Mouse (Mus musculus): ENCODE measurements around the gene Fndc8. TPM values are rescaled to one million over a fixed set of nuclear protein-coding genes. Genes with fewer than 3 reads are reported as not detected.
"Not testable (repeated sequence)": the region's sequence is repeated elsewhere in the genome, so short reads cannot be mapped to it uniquely, and the experiment has no call there.

Fndc8 gene
- polyA plus RNA-seq, 1 experiment from 2014 or later: 0.15 TPM

- Histone ChIP-seq H3K4me1 (peaks cover 6% of the 10 kb centered on the region; the same call in 1 of the 2 replicates), H3K36me3 (no peaks in the 10 kb centered on the region), H3K27ac (no peak overlapping the region), H3K4me3 (peak overlapping the region; percentile 12; the same call in 1 of the 2 replicates), H3K9me3 (no peaks in the 10 kb centered on the region), H3K27me3 (peaks cover 22% of the 10 kb centered on the region), H3K4me2 (peak overlapping the region; percentile 47), H3K9ac (no peak overlapping the region)
- ATAC-seq (ENCODE audit: insufficient number of reproducible peaks, insufficient read depth, low FRiP score, low TSS enrichment, low read depth): no peak
- WGBS: 8% methylated on average over 16 of the region's 16 CpGs
These were observed 22.9 kb downstream of the Fndc8 start for GRCm38 (mm10) chr11:82914711-82915352.

GRCm38 (mm10) chr11:82920768-82921167 lies 28.8 kb downstream of the Fndc8 start:
- Histone ChIP-seq H3K4me3 (no peak overlapping the region), H3K9ac (no peak overlapping the region), H3K27ac (no peak overlapping the region), H3K36me3 (no peaks in the 10 kb centered on the region), H3K9me3 (no peaks in the 10 kb centered on the region), H3K4me1 (no peaks in the 10 kb centered on the region), H3K4me2 (no peak overlapping the region), H3K27me3 (peaks cover 53% of the 10 kb centered on the region)
- no peak for ATAC-seq (ENCODE audit: insufficient number of reproducible peaks, insufficient read depth, low FRiP score, low TSS enrichment, low read depth)
- 44% methylated on average over 10 of the region's 10 CpGs for WGBS

- no peak overlapping the region for H3K4me3 ChIP-seq
- H3K9me3 ChIP-seq: no peaks in the 10 kb centered on the region
- H3K27ac ChIP-seq: no peak overlapping the region
- no peak overlapping the region for H3K9ac ChIP-seq
- no peaks in the 10 kb centered on the region for H3K36me3 ChIP-seq
- ATAC-seq (ENCODE audit: insufficient number of reproducible peaks, insufficient read depth, low FRiP score, low TSS enrichment, low read depth): no peak
- H3K27me3 ChIP-seq: peaks cover 60% of the 10 kb centered on the region
- 76% methylated on average over 4 of the region's 4 CpGs for WGBS
- H3K4me1 ChIP-seq: no peaks in the 10 kb centered on the region
- no peak overlapping the region for H3K4me2 ChIP-seq
These were observed 29.8 kb downstream of the Fndc8 start for GRCm38 (mm10) chr11:82921691-82922090.

- not testable (repeated sequence) for H3K9me3 ChIP-seq; H3K36me3 ChIP-seq; H3K4me1 ChIP-seq; H3K4me2 ChIP-seq; H3K4me3 ChIP-seq; H3K27ac ChIP-seq; H3K9ac ChIP-seq; ATAC-seq (ENCODE audit: insufficient number of reproducible peaks, insufficient read depth, low FRiP score, low TSS enrichment, low read depth)
- 91% methylated on average over 6 of the region's 6 CpGs for WGBS
- peaks cover 75% of the 10 kb centered on the region for H3K27me3 ChIP-seq
These were observed 32.0 kb downstream of the Fndc8 start for GRCm38 (mm10) chr11:82923910-82924309.

- ATAC-seq (ENCODE audit: insufficient number of reproducible peaks, insufficient read depth, low FRiP score, low TSS enrichment, low read depth): no peak
- WGBS: 29% methylated on average over 20 of the region's 20 CpGs
- H3K27ac ChIP-seq: no peak overlapping the region
- H3K9ac ChIP-seq: no peak overlapping the region
- H3K4me3 ChIP-seq: no peak overlapping the region
- H3K36me3 ChIP-seq: no peaks in the 10 kb centered on the region
- peaks cover 9% of the 10 kb centered on the region for H3K4me1 ChIP-seq
- H3K27me3 ChIP-seq: peaks cover 82% of the 10 kb centered on the region
- no peaks in the 10 kb centered on the region for H3K9me3 ChIP-seq
- no peak overlapping the region for H3K4me2 ChIP-seq
These were observed 37.1 kb downstream of the Fndc8 start for GRCm38 (mm10) chr11:82928897-82929632.

- Histone ChIP-seq H3K36me3 (no peaks in the 10 kb centered on the region), H3K27me3 (peaks cover 87% of the 10 kb centered on the region), H3K4me3 (no peak overlapping the region), H3K4me2 (no peak overlapping the region), H3K9me3 (no peaks in the 10 kb centered on the region), H3K4me1 (peaks cover 9% of the 10 kb centered on the region), H3K9ac (no peak overlapping the region), H3K27ac (no peak overlapping the region)
- no peak for ATAC-seq (ENCODE audit: insufficient number of reproducible peaks, insufficient read depth, low FRiP score, low TSS enrichment, low read depth)
- WGBS: 26% methylated on average over 3 of the region's 3 CpGs
These were observed 37.7 kb downstream of the Fndc8 start for GRCm38 (mm10) chr11:82929633-82929950.

- H3K4me1 ChIP-seq; H3K9me3 ChIP-seq; H3K27ac ChIP-seq; H3K36me3 ChIP-seq; ATAC-seq (ENCODE audit: insufficient number of reproducible peaks, insufficient read depth, low FRiP score, low TSS enrichment, low read depth): not testable (repeated sequence)
- Histone ChIP-seq H3K4me2 (peak overlapping the region; percentile 78), H3K4me3 (peak overlapping the region; percentile 46), H3K9ac (0 out of 2 replicates have a peak overlapping the region, but pooled peaks have one; percentile 32), H3K27me3 (peaks cover 89% of the 10 kb centered on the region)
- WGBS: 2% methylated on average over 80 of the region's 85 CpGs
These were observed 38.5 kb downstream of the Fndc8 start for GRCm38 (mm10) chr11:82930391-82930955.

- H3K9me3 ChIP-seq; H3K4me1 ChIP-seq; ATAC-seq (ENCODE audit: insufficient number of reproducible peaks, insufficient read depth, low FRiP score, low TSS enrichment, low read depth); H3K27ac ChIP-seq; H3K36me3 ChIP-seq: not testable (repeated sequence)
- 2% methylated on average over 55 of the region's 63 CpGs for WGBS
- H3K27me3 ChIP-seq: peaks cover 89% of the 10 kb centered on the region
- H3K9ac ChIP-seq: peak overlapping the region; percentile 60
- H3K4me2 ChIP-seq: peak overlapping the region; percentile 78
- H3K4me3 ChIP-seq: peak overlapping the region; percentile 46
These were observed 39.2 kb downstream of the Fndc8 start for GRCm38 (mm10) chr11:82931161-82931560.

GRCm38 (mm10) chr11:82931671-82932450 lies 39.9 kb downstream of the Fndc8 start:
- H3K4me3 ChIP-seq: peak overlapping the region; percentile 46
- H3K27ac ChIP-seq; ATAC-seq (ENCODE audit: insufficient number of reproducible peaks, insufficient read depth, low FRiP score, low TSS enrichment, low read depth); H3K9me3 ChIP-seq; H3K4me1 ChIP-seq; H3K36me3 ChIP-seq: not testable (repeated sequence)
- peaks cover 89% of the 10 kb centered on the region for H3K27me3 ChIP-seq
- WGBS: under 1% methylated on average over 119 of the region's 119 CpGs
- peak overlapping the region; percentile 60 for H3K9ac ChIP-seq
- H3K4me2 ChIP-seq: peak overlapping the region; percentile 78

GRCm38 (mm10) chr11:82933186-82933585 lies 41.3 kb downstream of the Fndc8 start:
- peak overlapping the region; percentile 46 for H3K4me3 ChIP-seq
- peak overlapping the region; percentile 58 for H3K9ac ChIP-seq
- H3K36me3 ChIP-seq: no peaks in the 10 kb centered on the region
- no peak for ATAC-seq (ENCODE audit: insufficient number of reproducible peaks, insufficient read depth, low FRiP score, low TSS enrichment, low read depth)
- no peaks in the 10 kb centered on the region for H3K9me3 ChIP-seq
- H3K4me2 ChIP-seq: peak overlapping the region; percentile 78
- H3K4me1 ChIP-seq: peaks cover 9% of the 10 kb centered on the region
- WGBS: 1% methylated on average over 29 of the region's 29 CpGs
- peaks cover 92% of the 10 kb centered on the region for H3K27me3 ChIP-seq
- no peak overlapping the region for H3K27ac ChIP-seq

- Histone ChIP-seq H3K36me3 (no peaks in the 10 kb centered on the region), H3K27me3 (peaks cover 56% of the 10 kb centered on the region), H3K4me2 (no peak overlapping the region), H3K27ac (no peak overlapping the region), H3K9me3 (no peaks in the 10 kb centered on the region), H3K9ac (no peak overlapping the region), H3K4me3 (no peak overlapping the region), H3K4me1 (no peaks in the 10 kb centered on the region)
- no peak for ATAC-seq (ENCODE audit: insufficient number of reproducible peaks, insufficient read depth, low FRiP score, low TSS enrichment, low read depth)
- WGBS: 25% methylated on average over 6 of the region's 6 CpGs
These were observed 51.4 kb downstream of the Fndc8 start for GRCm38 (mm10) chr11:82943336-82943735.
